In the genomic region with DNA sequence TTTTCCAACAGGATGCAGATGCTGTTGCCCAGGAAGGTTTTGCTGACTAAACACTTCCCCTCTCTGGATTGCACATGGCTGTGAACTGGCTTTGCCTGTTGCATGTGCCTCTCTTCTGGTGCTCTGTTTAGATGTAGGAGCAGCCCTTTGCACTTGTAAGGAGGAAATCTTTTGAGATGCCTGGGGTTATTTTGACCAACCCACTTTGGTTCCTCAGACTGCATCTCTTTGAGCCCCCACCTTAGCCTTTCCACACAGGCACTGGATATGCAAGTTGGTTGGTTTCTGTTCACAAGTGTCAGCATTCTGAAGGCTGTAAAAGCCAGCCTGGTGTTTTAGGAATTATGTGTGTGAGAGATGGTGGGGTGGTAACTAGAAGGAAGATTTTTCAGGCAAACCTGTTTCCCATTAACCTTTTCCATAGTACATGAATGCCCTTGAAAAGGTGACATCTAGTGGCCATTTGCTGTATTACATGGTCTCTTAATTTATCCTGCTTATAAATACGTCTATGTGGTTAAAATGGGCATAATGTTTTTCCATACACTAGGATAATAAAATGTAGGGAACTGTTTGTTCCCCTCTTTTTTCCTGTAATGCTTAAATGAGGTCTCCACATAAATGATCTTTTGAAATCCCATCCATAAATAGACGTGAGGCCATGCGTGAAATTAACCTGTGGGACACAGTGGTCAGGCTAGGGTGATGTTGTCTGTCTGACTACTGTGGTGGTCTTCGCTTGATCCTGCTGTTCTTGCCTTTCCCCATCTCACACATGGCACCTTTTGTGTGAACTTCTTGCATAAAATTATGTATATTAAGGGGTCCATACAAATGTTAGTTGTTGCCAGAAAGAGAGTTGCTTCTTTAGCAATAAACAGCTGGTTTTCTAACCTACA, we compare ENCODE assay signal across 7 mouse cellular contexts. TPM values are rescaled to one million over a fixed set of nuclear protein-coding genes. Genes with fewer than 3 reads are reported as not detected.
DNase-seq lines count a peak whose midpoint lies in the region; ATAC-seq and TF ChIP-seq lines count a peak whose summit lies in the region.

No protein-coding gene starts in this region.

- no peaks in the 10 kb centered on the region for H3K9me3 ChIP-seq in hindbrain, postnatal 0 days (ENCODE audit: low read length)

- H3K9ac ChIP-seq in hindbrain, postnatal 0 days (replicated peaks; ENCODE audit: low read length): no peak overlapping the region

- no peaks in the 10 kb centered on the region for H3K4me1 ChIP-seq in hindbrain, postnatal 0 days (ENCODE audit: insufficient read depth, low read length)

- no peak overlapping the region for H3K27ac ChIP-seq in hindbrain, postnatal 0 days

- H3K27me3 ChIP-seq in hindbrain, postnatal 0 days (ENCODE audit: insufficient read depth, low read length): no peaks in the 10 kb centered on the region

- H3K36me3 ChIP-seq in hindbrain, postnatal 0 days (ENCODE audit: insufficient read depth, low read length): no peaks in the 10 kb centered on the region

- ATAC-seq in hindbrain, postnatal 0 days: peak; percentile 72; the same call in 1 of the 2 replicates

- TF ChIP-seq CTCF in hindbrain, postnatal 0 days (IDR thresholded peaks at IDR 0.05; ENCODE audit: low read depth): peak; percentile 84

- H3K4me3 ChIP-seq in hindbrain, postnatal 0 days (ENCODE audit: low read length): no peak overlapping the region

- H3K4me2 ChIP-seq in hindbrain, postnatal 0 days (ENCODE audit: low read depth, low read length): no peak overlapping the region

- peak; percentile 49 for DNase-seq in ovary, postnatal 14 days (ENCODE audit: low spot score)
- DNase-seq in ovary, postnatal 36 days (ENCODE audit: low spot score): no peak
- peak; percentile 69 for DNase-seq in ZHBTc4 (ENCODE audit: low read depth, low spot score)
- DNase-seq in embryo, embryonic 10 days (ENCODE audit: low spot score): peak; percentile 85
- peak; percentile 88 for DNase-seq in hindbrain, postnatal 0 days (ENCODE audit: low spot score)
- peak; percentile 79 for DNase-seq in mesoderm, embryonic 11.5 days (ENCODE audit: low read depth, low spot score)
- DNase-seq in T-cell, adult 2 months (ENCODE audit: low spot score): no peak

- 65% methylated on average over 4 of the region's 4 CpGs for WGBS in hindbrain, postnatal 0 days

RNA-seq across cellular contexts. Expression of gene P2ry13, which starts 1.8 kb away (rescaled TPM):
- 3.6 and 4.4 TPM in 2 replicates for total RNA-seq in hindbrain, postnatal 0 days (2014; rRNA removed)
- 2.2 and 2.5 TPM in 2 replicates for polyA plus RNA-seq in hindbrain, postnatal 0 days (2015; fragmentation: Nextera tagmentation; extraction: Ambion mirVana)

RNA-seq across cellular contexts. Expression of gene Gpr87, which starts 14.0 kb away (rescaled TPM):
- total RNA-seq in hindbrain, postnatal 0 days (2014; rRNA removed): not detected in 2 replicates
- 0.13 TPM in 1 of 2 replicates, not detected in the other for polyA plus RNA-seq in hindbrain, postnatal 0 days (2015; fragmentation: Nextera tagmentation; extraction: Ambion mirVana)

RNA-seq across cellular contexts. Expression of gene P2ry12, which starts 53.8 kb away (rescaled TPM):
- total RNA-seq in hindbrain, postnatal 0 days (2014; rRNA removed): 8.3 and 17.8 TPM in 2 replicates
- 15.4 TPM in 2 replicates for polyA plus RNA-seq in hindbrain, postnatal 0 days (2015; fragmentation: Nextera tagmentation; extraction: Ambion mirVana)

RNA-seq across cellular contexts. Expression of gene P2ry14, which starts 55.5 kb away (rescaled TPM):
- 1.7 and 3.0 TPM in 2 replicates for total RNA-seq in hindbrain, postnatal 0 days (2014; rRNA removed)
- 4.4 and 4.6 TPM in 2 replicates for polyA plus RNA-seq in hindbrain, postnatal 0 days (2015; fragmentation: Nextera tagmentation; extraction: Ambion mirVana)

Comparison
In these comparisons a context has a peak if more than half of its experiments do, and no peak if none do; other contexts are left out.
1. DNase-seq: peak in ovary, postnatal 14 days (single experiment), ZHBTc4 (single experiment), embryo, embryonic 10 days (single experiment), hindbrain, postnatal 0 days (single experiment) and mesoderm, embryonic 11.5 days (single experiment); none in ovary, postnatal 36 days (single experiment) and T-cell, adult 2 months (single experiment).